Mouse (Mus musculus) colon, adult 2 months (tissue): ENCODE data around the gene Traf4. TPM values are rescaled to one million over a fixed set of nuclear protein-coding genes. Genes with fewer than 3 reads are reported as not detected.

ENCODE experiments used
- polyA plus RNA-seq: library from polyadenylated mRNA; depleted of rRNA; stranded (reverse); fragments of >200 nt; gene quantifications from 2 replicates; pipeline ENCODE4 v1.2.3, GENCODE M21; 2012; rRNA removed

Gene Traf4
- 141 and 147 TPM in 2 replicates for polyA plus RNA-seq

GRCm38 (mm10) chr11:78164924-78165760 lies at the start of gene Traf4:
Gene Traf4 (minus strand): TSS chr11:78165589.

GRCm38 (mm10) chr11:78193113-78193512 lies 27.7 kb upstream of the Traf4 start, which contains the start of gene Proca1:
Gene Proca1 (plus strand): TSS chr11:78193392.

GRCm38 (mm10) chr11:78188331-78189233 lies 23.2 kb upstream of the Traf4 start, which contains the start of gene Rab34:
Gene Rab34 (plus strand): TSS chr11:78188430.

GRCm38 (mm10) chr11:78182961-78183844 lies 17.8 kb upstream of the Traf4 start, which contains the start of gene Rpl23a:
Gene Rpl23a (minus strand): TSS chr11:78183584.

GRCm38 (mm10) chr11:78176402-78176862 lies 11.0 kb upstream of the Traf4 start, which contains the start of the genes Nek8 and Tlcd1:
Gene Nek8 (minus strand): TSS chr11:78176675.
Gene Tlcd1 (plus strand): TSS chr11:78176711.

Other genes starting within 250 kb of the Traf4 start
- 1.0 and 1.2 TPM in 2 replicates for gene Sez6, start 234.8 kb downstream of the Traf4 start, polyA plus RNA-seq
- gene Phf12, start 182.8 kb downstream of the Traf4 start, polyA plus RNA-seq, result 50.8 and 51.8 TPM in 2 replicates
- gene Dhrs13, start 133.3 kb downstream of the Traf4 start, polyA plus RNA-seq, result 10.2 and 13.2 TPM in 2 replicates
- 48.6 and 62.6 TPM in 2 replicates for gene Flot2, start 127.7 kb downstream of the Traf4 start, polyA plus RNA-seq
- gene Eral1, start 85.2 kb downstream of the Traf4 start, polyA plus RNA-seq, result 25.8 and 27.9 TPM in 2 replicates
- 14.6 and 14.8 TPM in 2 replicates for gene Fam222b, start 70.9 kb downstream of the Traf4 start, polyA plus RNA-seq
- 22.3 and 22.8 TPM in 2 replicates for gene Nek8, start 11.1 kb upstream of the Traf4 start, polyA plus RNA-seq
- 42.4 and 46.5 TPM in 2 replicates for gene Tlcd1, start 11.1 kb upstream of the Traf4 start, polyA plus RNA-seq
- 91.3 and 145 TPM in 2 replicates for gene Rpl23a, start 18.0 kb upstream of the Traf4 start, polyA plus RNA-seq
- gene Rab34, start 22.8 kb upstream of the Traf4 start, polyA plus RNA-seq, result 29.9 and 32.3 TPM in 2 replicates
- 0.30 and 0.80 TPM in 2 replicates for gene Proca1, start 27.8 kb upstream of the Traf4 start, polyA plus RNA-seq
- gene Sdf2, start 80.2 kb upstream of the Traf4 start, polyA plus RNA-seq, result 109 and 111 TPM in 2 replicates
- gene Supt6, start 80.4 kb upstream of the Traf4 start, polyA plus RNA-seq, result 17.3 and 23.4 TPM in 2 replicates
- 65.5 and 85.1 TPM in 2 replicates for gene 2610507B11Rik, start 96.2 kb upstream of the Traf4 start, polyA plus RNA-seq
- 0.22 and 0.34 TPM in 2 replicates for gene BC030499, start 125.3 kb upstream of the Traf4 start, polyA plus RNA-seq
- gene Spag5, start 135.9 kb upstream of the Traf4 start, polyA plus RNA-seq, result 8.6 and 9.4 TPM in 2 replicates
- gene Aldoc, start 157.4 kb upstream of the Traf4 start, polyA plus RNA-seq, result 16.8 and 18.5 TPM in 2 replicates
- gene Pigs, start 162.8 kb upstream of the Traf4 start, polyA plus RNA-seq, result 96.0 and 116 TPM in 2 replicates
- 90.9 and 94.8 TPM in 2 replicates for gene Unc119, start 177.9 kb upstream of the Traf4 start, polyA plus RNA-seq
- gene Foxn1, start 221.0 kb upstream of the Traf4 start, polyA plus RNA-seq, result 0.86 and 1.3 TPM in 2 replicates